Comparison of ENCODE assay signal across 17 mouse cellular contexts in the genomic region with DNA sequence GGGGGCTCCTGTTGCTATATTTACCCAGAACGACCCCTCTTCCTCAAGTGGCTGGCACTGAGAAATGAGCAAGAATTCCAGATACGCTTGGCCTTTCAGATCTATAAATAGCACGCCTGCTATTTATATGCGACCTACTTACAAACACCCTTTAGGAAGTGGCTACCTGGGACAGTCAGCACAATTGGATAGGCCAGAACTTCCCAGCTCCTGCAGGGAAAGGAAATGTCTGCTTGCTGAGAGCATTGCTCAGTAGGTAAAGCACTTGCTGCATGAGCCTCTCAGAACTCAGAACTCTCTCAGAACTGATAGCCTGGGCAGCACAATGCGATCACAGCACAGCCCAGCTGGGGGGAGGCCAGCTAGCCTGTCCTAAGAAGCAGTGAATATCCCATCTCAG. TPM values are rescaled to one million over a fixed set of nuclear protein-coding genes. Genes with fewer than 3 reads are reported as not detected.
DNase-seq lines count a peak whose midpoint lies in the region; ATAC-seq and TF ChIP-seq lines count a peak whose summit lies in the region.
"Had no signal": no experiment of that assay in that cellular context is flagged by ENCODE, and none has a peak within 500 bp of the region (broad histone marks: within the 10 kb centered on the region; RNA-seq: fewer than 3 reads in every experiment).

No protein-coding gene starts in this region.

- TF ChIP-seq POLR2A in lung, adult 2 months (IDR thresholded peaks at IDR 0.05; ENCODE audit: borderline replicate concordance, extremely low read depth, low read depth, low read length): no peak
- no peak for TF ChIP-seq POLR2A in heart, adult 2 months (IDR thresholded peaks at IDR 0.05; ENCODE audit: insufficient read depth, low read depth, low read length)

- TF ChIP-seq CTCF in lung, adult 2 months (IDR thresholded peaks at IDR 0.05; ENCODE audit: insufficient read depth, low read length): no peak
- no peak for TF ChIP-seq CTCF in heart, adult 2 months (IDR thresholded peaks at IDR 0.05)

- no peak for ATAC-seq in liver, embryonic 12.5 days

- peaks cover 11% of the 10 kb centered on the region for H3K9me3 ChIP-seq in liver, embryonic 12.5 days (replicated peaks)

- H3K36me3 ChIP-seq in heart, adult 2 months (ENCODE audit: control insufficient read depth, insufficient read depth, low read length): no peaks in the 10 kb centered on the region
- peaks cover 7% of the 10 kb centered on the region; the same call in 1 of the 2 replicates for H3K36me3 ChIP-seq in liver, embryonic 12.5 days

- intact Hi-C loops in heart, adult 2 months (cut with DNase I): loop anchor here (5.0 to 10.0 kb wide), 2 partner anchors 94 to 341 kb away; no protein-coding TSS in a partner anchor
- intact Hi-C loops in heart, postnatal 10 days (cut with DNase I): loop anchor here (5.0 kb wide), 1 partner anchor 94 kb away; no protein-coding TSS in a partner anchor

- 0 out of 2 replicates have a peak, but pooled peaks cover 5% of the 10 kb centered on the region for H3K4me1 ChIP-seq in lung, adult 2 months (ENCODE audit: control insufficient read depth, insufficient read depth, low read length)
- H3K4me1 ChIP-seq in heart, adult 2 months (ENCODE audit: control insufficient read depth, insufficient read depth, low read length): peaks cover 12% of the 10 kb centered on the region
- peaks cover 12% of the 10 kb centered on the region for H3K4me1 ChIP-seq in liver, embryonic 12.5 days

- no peaks in the 10 kb centered on the region for H3K27me3 ChIP-seq in heart, adult 2 months (ENCODE audit: control insufficient read depth, insufficient read depth, low read length)
- H3K27me3 ChIP-seq in liver, embryonic 12.5 days (replicated peaks): no peaks in the 10 kb centered on the region; the same call in 1 of the 2 replicates
- H3K27me3 ChIP-seq: CH12.LX; kidney, embryonic 15.5 days had no signal

- H3K9ac ChIP-seq in heart, adult 2 months (ENCODE audit: low read depth, low read length): peak overlapping the region; percentile 18; the same call in 1 of the 2 replicates
- H3K9ac ChIP-seq in liver, embryonic 12.5 days: no peak overlapping the region
- H3K9ac ChIP-seq: kidney, embryonic 15.5 days; neural tube, embryonic 13.5 days had no signal

- peak; percentile 12 for DNase-seq in lung, adult 2 months
- no peak for DNase-seq in lung, postnatal 4 days
- DNase-seq in WW6 (ENCODE audit: low read depth, low spot score): peak; percentile 40
- peak; percentile 55 to 59 for DNase-seq in heart, adult 2 months
- DNase-seq in heart, postnatal 10 days: peak; percentile 70 to 71
- no peak for DNase-seq in ovary, postnatal 10 days (ENCODE audit: low spot score)
- no peak for DNase-seq in urinary bladder, postnatal 14 days (ENCODE audit: low spot score)
- DNase-seq: adrenal gland, postnatal 25 days; cerebellum, adult 11-12 months; layer of hippocampus, adult 9-11 months; lung, adult 18-20 months; right cerebral cortex, postnatal 25 days; thymus, adult 2 months had no signal

- no peaks in the 10 kb centered on the region for H3K79me2 ChIP-seq in heart, adult 2 months (replicated peaks; ENCODE audit: control insufficient read depth, insufficient read depth, low read length)

- 34% methylated on average over 5 of the region's 5 CpGs for WGBS in lung, adult 2 months
- WGBS in heart, adult 2 months: 8% methylated on average over 5 of the region's 5 CpGs
- WGBS in liver, embryonic 12.5 days (ENCODE audit: insufficient replicate concordance): 42% methylated on average over 5 of the region's 5 CpGs

- TF ChIP-seq EP300 in heart, adult 2 months (IDR thresholded peaks at IDR 0.05; ENCODE audit: insufficient read depth, low read depth, low read length): no peak

- H3K27ac ChIP-seq in heart, adult 2 months: peak overlapping the region; percentile 94
- H3K27ac ChIP-seq in liver, embryonic 12.5 days: no peak overlapping the region
- H3K27ac ChIP-seq: kidney, embryonic 15.5 days; neural tube, embryonic 13.5 days had no signal

- H3K4me2 ChIP-seq in liver, embryonic 12.5 days: no peak overlapping the region
- H3K4me2 ChIP-seq: kidney, embryonic 15.5 days; neural tube, embryonic 13.5 days had no signal

- H3K4me3 ChIP-seq in lung, adult 2 months (replicated peaks; ENCODE audit: extremely low read depth, low read depth, low read length): no peak overlapping the region
- no peak overlapping the region for H3K4me3 ChIP-seq in heart, adult 2 months
- H3K4me3 ChIP-seq in liver, embryonic 12.5 days: no peak overlapping the region
- H3K4me3 ChIP-seq: kidney, embryonic 15.5 days; neural tube, embryonic 13.5 days had no signal

RNA-seq across cellular contexts. Expression of a gene that starts 3.4 kb away (rescaled TPM):
- 2.0 and 2.6 TPM in 2 replicates for polyA plus RNA-seq in lung, adult 2 months (2012; rRNA removed)
- total RNA-seq in heart, adult 2 months (2021): 1 to 10 TPM; 4.9 to 5.9 TPM
- 1.5 and 2.6 TPM in 2 replicates for polyA plus RNA-seq in heart, adult 2 months (2012; rRNA removed)
- 1 to 10 TPM; 5.8 to 6.5 TPM for total RNA-seq in heart, postnatal 10 days (2021)
- 1.3 TPM in 2 replicates for polyA plus RNA-seq in liver, embryonic 12.5 days (2016; fragmentation: Nextera tagmentation; extraction: Ambion mirVana)

Comparison
In these comparisons a context has a peak if more than half of its experiments do, and no peak if none do; other contexts are left out.
1. DNase-seq: peak in lung, adult 2 months (single experiment), WW6 (single experiment), heart, adult 2 months (2 of 2) and heart, postnatal 10 days (2 of 2); none in lung, postnatal 4 days (0 of 2), ovary, postnatal 10 days (single experiment) and urinary bladder, postnatal 14 days (single experiment).